Mouse (Mus musculus) liver, embryonic 15.5 days (tissue): ENCODE measurements around the gene Spindoc. TPM values are rescaled to one million over a fixed set of nuclear protein-coding genes. Genes with fewer than 3 reads are reported as not detected.

Source experiments
- ATAC-seq: fragments of 200-750 bp; cut with Nextera tagmentation; 2 replicates; pipeline ENCODE4 v1.8.0; 2017; ENCODE audit warnings: moderate number of reproducible peaks, mild to moderate bottlenecking, moderate library complexity; ENCODE audit not compliant: insufficient read depth
- H3K27ac ChIP-seq: fragments of 300-500 bp; sonication (generic); replicated peaks from 2 replicates; pipeline ENCODE4 v1.5.1; 2015; ENCODE audit warnings: mild to moderate bottlenecking, inconsistent platforms
- H3K27me3 ChIP-seq: fragments of 300-500 bp; sonication (generic); 2 replicates; pipeline ENCODE4 v1.6.1; 2015; ENCODE audit warnings: mild to moderate bottlenecking, inconsistent platforms
- H3K36me3 ChIP-seq: fragments of 300-500 bp; sonication (generic); replicated peaks from 2 replicates; pipeline ENCODE4 v1.6.1; 2015; ENCODE audit warnings: moderate library complexity, mild to moderate bottlenecking, inconsistent platforms
- H3K4me1 ChIP-seq: fragments of 300-500 bp; sonication (generic); replicated peaks from 2 replicates; pipeline ENCODE4 v1.6.1; 2015; ENCODE audit warnings: inconsistent platforms
- H3K4me2 ChIP-seq: fragments of 300-500 bp; sonication (generic); 2 replicates; pipeline ENCODE4 v1.6.1; 2015; ENCODE audit warnings: moderate library complexity, mild to moderate bottlenecking, inconsistent platforms
- H3K4me3 ChIP-seq: fragments of 300-500 bp; sonication (generic); replicated peaks from 2 replicates; pipeline ENCODE4 v1.5.1; 2015; ENCODE audit warnings: mild to moderate bottlenecking, inconsistent platforms
- H3K9ac ChIP-seq: fragments of 300-500 bp; sonication (generic); 2 replicates; pipeline ENCODE4 v1.6.1; 2015; ENCODE audit warnings: moderate library complexity, mild to moderate bottlenecking, inconsistent platforms
- H3K9me3 ChIP-seq: fragments of 300-500 bp; sonication (generic); replicated peaks from 2 replicates; pipeline ENCODE4 v1.6.1; 2016; ENCODE audit warnings: inconsistent platforms
- WGBS: fragments of 180-500 bp; shearing (Covaris S2); methylation state at CpG from one replicate; pipeline ENCODE4 v1.1.7; 2015; ENCODE audit warnings: mixed read lengths; ENCODE audit not compliant: insufficient replicate concordance; 5-methylcytosine and 5-hydroxymethylcytosine counted together
- polyA plus RNA-seq: library from polyadenylated mRNA; unstranded; fragments of >200 nt; fragmentation: Nextera tagmentation; extraction: Ambion mirVana; gene quantifications from 2 replicates; pipeline ENCODE4 v1.2.1, GENCODE M21; 2015

Gene Spindoc
- polyA plus RNA-seq, 1 experiment from 2014 or later, result 3.2 TPM

DNA sequence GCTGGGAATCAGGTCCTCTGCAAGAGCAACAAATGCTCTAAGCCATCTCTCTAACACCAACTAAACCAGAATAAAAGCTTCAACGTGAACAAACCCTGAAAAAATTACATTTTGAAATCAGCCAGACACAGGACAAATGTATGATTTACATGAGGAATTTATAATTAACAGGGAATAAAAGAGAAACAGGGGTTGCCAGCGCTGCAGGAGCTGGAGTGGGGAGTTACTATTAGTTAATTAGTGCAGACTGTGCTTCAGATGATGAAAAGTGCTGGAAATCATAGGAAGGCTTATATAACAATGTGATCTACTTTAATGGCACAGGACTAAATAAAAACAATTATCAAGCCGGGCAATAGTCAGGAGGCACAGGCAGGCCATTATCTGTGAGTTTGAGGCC is 61.4 kb downstream of the Spindoc start:
- no peak for ATAC-seq
- Histone ChIP-seq H3K9me3 (no peaks in the 10 kb centered on the region), H3K9ac (no peak overlapping the region), H3K36me3 (no peaks in the 10 kb centered on the region), H3K4me3 (no peak overlapping the region), H3K27ac (no peak overlapping the region; the same call in 1 of the 2 replicates), H3K27me3 (no peaks in the 10 kb centered on the region), H3K4me2 (no peak overlapping the region), H3K4me1 (peaks cover 32% of the 10 kb centered on the region)
- WGBS, result 72% methylated on average over 3 of the region's 3 CpGs

DNA sequence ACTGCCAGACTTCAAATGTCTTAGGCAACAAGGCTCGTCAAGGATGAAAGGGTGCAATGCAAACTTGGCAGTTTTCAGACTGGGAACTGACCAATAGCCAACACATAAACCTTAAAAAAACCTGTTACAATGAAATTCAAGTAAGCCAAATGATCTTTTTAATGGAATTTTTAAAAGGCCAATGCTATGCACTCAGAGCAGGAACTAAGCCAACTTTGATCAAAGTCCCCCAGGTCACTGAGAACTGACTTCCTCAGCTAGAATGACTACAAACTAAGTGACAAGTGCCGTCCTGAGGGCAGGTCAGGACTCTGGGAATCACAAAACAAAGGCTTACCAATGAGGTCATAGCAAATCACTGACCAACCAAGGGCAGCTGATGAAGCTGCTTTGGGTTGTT is 62.6 kb downstream of the Spindoc start:
- H3K9ac ChIP-seq, result no peak overlapping the region
- no peak overlapping the region for H3K27ac ChIP-seq
- H3K36me3 ChIP-seq, result no peaks in the 10 kb centered on the region
- no peak overlapping the region for H3K4me2 ChIP-seq
- H3K4me1 ChIP-seq, result peaks cover 44% of the 10 kb centered on the region
- no peak for ATAC-seq
- H3K9me3 ChIP-seq, result no peaks in the 10 kb centered on the region
- H3K27me3 ChIP-seq, result no peaks in the 10 kb centered on the region
- WGBS, result 47% methylated on average over 2 of the region's 2 CpGs
- no peak overlapping the region for H3K4me3 ChIP-seq

DNA sequence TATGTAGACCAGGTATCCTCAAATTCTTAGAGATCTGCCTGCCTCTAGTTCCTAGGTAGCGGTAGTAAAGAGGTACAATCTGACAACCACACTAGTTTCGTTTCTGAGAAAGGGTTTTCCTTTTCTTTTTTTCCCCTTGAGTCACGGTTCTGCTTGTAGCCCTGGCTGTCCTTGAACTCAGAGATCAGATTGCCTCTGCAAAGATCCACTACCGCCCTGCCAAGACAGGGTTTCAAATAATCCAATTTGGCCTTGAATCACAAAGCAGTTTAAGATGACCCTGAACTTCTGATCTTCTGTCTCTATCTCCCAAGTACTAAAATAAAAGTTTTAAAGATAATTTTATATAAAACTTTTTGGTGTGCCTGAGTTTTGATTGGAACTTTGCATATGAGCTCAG is 65.1 kb downstream of the Spindoc start:
- Histone ChIP-seq H3K4me1 (peaks cover 66% of the 10 kb centered on the region), H3K36me3 (no peaks in the 10 kb centered on the region), H3K4me2 (no peak overlapping the region), H3K9ac (no peak overlapping the region), H3K27ac (no peak overlapping the region), H3K9me3 (no peaks in the 10 kb centered on the region), H3K27me3 (no peaks in the 10 kb centered on the region), H3K4me3 (no peak overlapping the region)
- WGBS, result 58% methylated on average over 4 of the region's 4 CpGs
- no peak for ATAC-seq

DNA sequence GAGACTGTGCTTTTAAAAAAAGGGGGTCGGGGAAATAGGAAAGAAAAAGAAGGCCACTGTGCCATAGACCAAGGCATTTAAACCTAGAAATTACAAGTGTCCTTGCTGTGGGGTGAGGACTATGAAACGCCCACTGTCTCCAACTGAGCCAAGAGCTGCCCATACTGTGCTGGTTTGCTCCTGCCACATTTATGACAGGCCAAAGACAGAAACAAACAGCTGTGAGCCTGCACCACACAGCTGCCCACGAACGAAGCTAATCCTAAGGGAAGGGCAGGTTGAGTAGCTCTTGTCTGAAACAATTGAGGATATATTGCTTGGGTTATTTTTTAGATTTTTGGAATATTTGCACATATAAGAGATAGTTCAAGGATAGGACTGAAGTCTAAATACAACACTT is 66.0 kb downstream of the Spindoc start:
- Histone ChIP-seq H3K27ac (no peak overlapping the region), H3K36me3 (no peaks in the 10 kb centered on the region), H3K9ac (no peak overlapping the region), H3K4me3 (no peak overlapping the region), H3K27me3 (no peaks in the 10 kb centered on the region), H3K4me1 (peaks cover 69% of the 10 kb centered on the region), H3K4me2 (no peak overlapping the region), H3K9me3 (no peaks in the 10 kb centered on the region)
- WGBS, result 66% methylated on average over 4 of the region's 4 CpGs
- no peak for ATAC-seq

- Histone ChIP-seq H3K27me3 (no peaks in the 10 kb centered on the region), H3K4me1 (peaks cover 73% of the 10 kb centered on the region), H3K4me2 (no peak overlapping the region), H3K9me3 (no peaks in the 10 kb centered on the region), H3K4me3 (no peak overlapping the region), H3K36me3 (no peaks in the 10 kb centered on the region), H3K9ac (no peak overlapping the region), H3K27ac (no peak overlapping the region)
- ATAC-seq, result no peak
- 56% methylated on average over 4 of the region's 4 CpGs for WGBS
These were observed 67.2 kb downstream of the Spindoc start for GRCm38 (mm10) chr19:7315587-7315984.

- ATAC-seq, result no peak
- H3K9ac ChIP-seq, result no peak overlapping the region
- no peak overlapping the region for H3K27ac ChIP-seq
- H3K4me2 ChIP-seq, result no peak overlapping the region
- H3K4me1 ChIP-seq, result peaks cover 73% of the 10 kb centered on the region
- H3K9me3 ChIP-seq, result no peaks in the 10 kb centered on the region
- H3K27me3 ChIP-seq, result no peaks in the 10 kb centered on the region
- no peaks in the 10 kb centered on the region for H3K36me3 ChIP-seq
- WGBS, result 47% methylated on average over 8 of the region's 8 CpGs
- no peak overlapping the region for H3K4me3 ChIP-seq
These were observed 67.7 kb downstream of the Spindoc start for GRCm38 (mm10) chr19:7314976-7315586.

DNA sequence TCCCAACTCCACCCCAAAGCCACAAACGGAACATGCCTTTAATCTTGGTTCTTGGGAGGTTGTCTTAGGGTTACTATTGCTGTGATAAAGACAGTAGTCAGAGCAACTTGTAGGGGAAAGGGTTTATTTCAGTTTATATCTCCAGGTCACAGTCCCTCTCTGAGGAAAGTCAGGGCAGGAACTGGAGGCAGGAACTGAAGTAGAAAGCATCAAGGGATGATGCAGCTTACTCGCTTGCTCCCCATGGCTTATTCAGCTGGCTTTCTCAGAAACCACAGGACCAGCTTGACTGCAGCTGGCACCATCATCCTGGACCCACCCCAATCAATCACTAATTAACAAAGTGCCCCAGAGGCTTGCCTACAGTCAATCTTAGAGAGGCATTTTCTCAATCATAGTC is 69.1 kb downstream of the Spindoc start:
- 24% methylated on average over 2 of the region's 2 CpGs for WGBS
- Histone ChIP-seq H3K27ac (no peak overlapping the region), H3K36me3 (no peaks in the 10 kb centered on the region), H3K4me1 (peaks cover 82% of the 10 kb centered on the region), H3K27me3 (no peaks in the 10 kb centered on the region), H3K9ac (no peak overlapping the region), H3K4me3 (no peak overlapping the region), H3K4me2 (no peak overlapping the region), H3K9me3 (no peaks in the 10 kb centered on the region)
- no peak for ATAC-seq

DNA sequence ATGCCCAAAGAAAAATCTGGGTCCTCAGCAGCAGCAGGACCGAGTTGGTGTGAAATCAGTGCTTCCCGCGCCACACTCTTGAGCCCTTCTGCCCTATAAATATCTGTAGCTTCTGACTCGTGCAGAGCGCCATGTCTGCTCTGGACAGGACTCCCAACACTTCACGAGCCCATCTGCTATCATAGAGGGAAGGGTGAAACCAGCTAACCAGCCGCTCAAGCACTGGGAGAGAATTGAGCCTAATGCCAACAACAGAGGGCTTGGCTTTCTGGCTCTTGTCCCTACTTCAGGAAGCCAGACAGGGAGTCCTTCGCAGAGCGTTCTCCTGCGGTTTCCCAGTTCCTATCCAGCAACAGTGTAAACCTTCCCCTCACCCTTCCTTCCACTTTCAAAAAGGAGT is 71.5 kb downstream of the Spindoc start:
- ATAC-seq, result no peak
- H3K27ac ChIP-seq, result peak overlapping the region; percentile 56; the same call in 1 of the 2 replicates

GRCm38 (mm10) chr19:7310704-7311103 is 72.1 kb downstream of the Spindoc start:
- Histone ChIP-seq H3K9ac (no peak overlapping the region), H3K27ac (peak overlapping the region; percentile 56; the same call in 1 of the 2 replicates), H3K4me1 (peaks cover 97% of the 10 kb centered on the region), H3K4me2 (peak overlapping the region; percentile 29), H3K4me3 (no peak overlapping the region), H3K36me3 (no peaks in the 10 kb centered on the region), H3K9me3 (no peaks in the 10 kb centered on the region), H3K27me3 (no peaks in the 10 kb centered on the region)
- 18% methylated on average over 5 of the region's 5 CpGs for WGBS
- peak; percentile 71 for ATAC-seq

More for the DNA sequence above, 71.5 kb downstream of the Spindoc start:
- WGBS, result 23% methylated on average over 10 of the region's 10 CpGs
- H3K36me3 ChIP-seq, result no peaks in the 10 kb centered on the region
- H3K4me2 ChIP-seq, result peak overlapping the region; percentile 29
- no peaks in the 10 kb centered on the region for H3K27me3 ChIP-seq
- no peak overlapping the region for H3K9ac ChIP-seq
- H3K4me1 ChIP-seq, result peaks cover 97% of the 10 kb centered on the region
- no peak overlapping the region for H3K4me3 ChIP-seq
- H3K9me3 ChIP-seq, result no peaks in the 10 kb centered on the region

- ATAC-seq, result no peak
- no peak overlapping the region for H3K9ac ChIP-seq
- whole genome bisulfite sequencing, result 55% methylated on average over 2 of the region's 2 CpGs
These were observed 73.0 kb downstream of the Spindoc start for GRCm38 (mm10) chr19:7309738-7310330.

GRCm38 (mm10) chr19:7307995-7308770 is 74.6 kb downstream of the Spindoc start:
- Histone ChIP-seq H3K27ac (peak overlapping the region; percentile 73), H3K9me3 (no peaks in the 10 kb centered on the region), H3K9ac (0 out of 2 replicates have a peak overlapping the region, but pooled peaks have one; percentile 3), H3K4me2 (peak overlapping the region; percentile 67), H3K4me3 (peak overlapping the region; percentile 23), H3K27me3 (no peaks in the 10 kb centered on the region), H3K36me3 (no peaks in the 10 kb centered on the region), H3K4me1 (peaks cover 94% of the 10 kb centered on the region)
- ATAC-seq, result peak; percentile 77
- WGBS, result 16% methylated on average over 8 of the region's 8 CpGs

More at GRCm38 (mm10) chr19:7309738-7310330, 73.0 kb downstream of the Spindoc start:
- Histone ChIP-seq H3K36me3 (no peaks in the 10 kb centered on the region), H3K9me3 (no peaks in the 10 kb centered on the region), H3K27me3 (no peaks in the 10 kb centered on the region), H3K4me2 (0 out of 2 replicates have a peak overlapping the region, but pooled peaks have one; percentile 29), H3K4me1 (peaks cover 97% of the 10 kb centered on the region), H3K27ac (peak overlapping the region; percentile 6), H3K4me3 (no peak overlapping the region)
